Mouse (Mus musculus): ENCODE measurements around the gene Mmp9. TPM values are rescaled to one million over a fixed set of nuclear protein-coding genes. Genes with fewer than 3 reads are reported as not detected.

Gene Mmp9
- polyA plus RNA-seq, 1 experiment from 2014 or later = 0.33 TPM

GRCm38 (mm10) chr2:164948962-164949361 lies 8.4 kb downstream of the Mmp9 start:
- Histone ChIP-seq H3K9me3 (replicated peaks) (no peaks in the 10 kb centered on the region), H3K4me3 (peak overlapping the region; percentile 20; the same call in 1 of the 2 replicates), H3K36me3 (no peaks in the 10 kb centered on the region), H3K27me3 (ENCODE audit: low read depth, poor library complexity, severe bottlenecking) (peaks cover 80% of the 10 kb centered on the region), H3K4me1 (peaks cover 33% of the 10 kb centered on the region), H3K27ac (no peak overlapping the region)
- 7% methylated on average over 25 of the region's 25 CpGs for WGBS
- DNase-seq (ENCODE audit: low spot score) = no peak

GRCm38 (mm10) chr2:164950501-164950900 lies 9.9 kb downstream of the Mmp9 start:
- Histone ChIP-seq H3K36me3 (no peaks in the 10 kb centered on the region), H3K9me3 (replicated peaks) (no peaks in the 10 kb centered on the region), H3K4me3 (no peak overlapping the region), H3K4me1 (peaks cover 33% of the 10 kb centered on the region), H3K27me3 (ENCODE audit: low read depth, poor library complexity, severe bottlenecking) (peaks cover 90% of the 10 kb centered on the region), H3K27ac (no peak overlapping the region)
- WGBS = 28% methylated on average over 13 of the region's 13 CpGs
- DNase-seq (ENCODE audit: low spot score) = no peak

DNA sequence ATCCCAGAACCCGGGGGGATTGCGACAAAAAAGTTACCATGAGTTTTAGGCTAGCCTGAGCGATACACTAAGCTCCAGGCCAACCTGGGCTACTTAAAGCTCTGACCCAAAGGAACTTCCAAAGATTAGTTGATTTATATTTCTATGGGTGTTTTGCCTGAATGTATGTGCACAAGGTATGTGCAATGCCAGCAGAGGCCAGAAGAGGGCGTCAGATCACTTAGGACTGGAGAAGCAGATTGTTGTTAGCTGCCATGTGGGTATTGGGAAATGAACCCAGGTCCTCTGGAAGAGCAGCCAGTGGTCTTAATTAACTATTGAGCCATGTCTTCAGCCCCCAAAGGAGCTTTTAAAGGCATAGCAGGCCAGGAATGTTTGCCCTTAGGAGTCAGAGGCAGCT lies 11.2 kb downstream of the Mmp9 start:
- H3K9me3 ChIP-seq (replicated peaks) = no peaks in the 10 kb centered on the region
- 82% methylated on average over 4 of the region's 4 CpGs for WGBS
- peaks cover 33% of the 10 kb centered on the region for H3K4me1 ChIP-seq
- H3K36me3 ChIP-seq = no peaks in the 10 kb centered on the region
- no peak for DNase-seq (ENCODE audit: low spot score)
- H3K27me3 ChIP-seq (ENCODE audit: low read depth, poor library complexity, severe bottlenecking) = peaks cover 91% of the 10 kb centered on the region
- no peak overlapping the region for H3K27ac ChIP-seq
- H3K4me3 ChIP-seq = no peak overlapping the region

DNA sequence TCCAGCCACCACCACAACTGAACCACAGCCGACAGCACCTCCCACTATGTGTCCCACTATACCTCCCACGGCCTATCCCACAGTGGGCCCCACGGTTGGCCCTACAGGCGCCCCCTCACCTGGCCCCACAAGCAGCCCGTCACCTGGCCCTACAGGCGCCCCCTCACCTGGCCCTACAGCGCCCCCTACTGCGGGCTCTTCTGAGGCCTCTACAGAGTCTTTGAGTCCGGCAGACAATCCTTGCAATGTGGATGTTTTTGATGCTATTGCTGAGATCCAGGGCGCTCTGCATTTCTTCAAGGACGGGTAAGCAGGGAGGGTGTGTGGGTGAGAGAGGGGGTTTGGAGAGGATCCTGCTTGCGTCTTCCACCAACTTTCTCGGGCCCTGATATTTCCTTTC lies 11.9 kb downstream of the Mmp9 start:
- Histone ChIP-seq H3K4me3 (no peak overlapping the region), H3K9me3 (replicated peaks) (no peaks in the 10 kb centered on the region), H3K4me1 (peaks cover 33% of the 10 kb centered on the region), H3K27ac (no peak overlapping the region), H3K27me3 (ENCODE audit: low read depth, poor library complexity, severe bottlenecking) (peaks cover 90% of the 10 kb centered on the region), H3K36me3 (no peaks in the 10 kb centered on the region)
- WGBS = 43% methylated on average over 13 of the region's 13 CpGs
- no peak for DNase-seq (ENCODE audit: low spot score)

GRCm38 (mm10) chr2:164953224-164953623 lies 12.6 kb downstream of the Mmp9 start:
- WGBS = 2% methylated on average over 21 of the region's 21 CpGs
- no peak overlapping the region for H3K4me3 ChIP-seq
- H3K4me1 ChIP-seq = peaks cover 26% of the 10 kb centered on the region
- no peaks in the 10 kb centered on the region for H3K9me3 ChIP-seq (replicated peaks)
- H3K36me3 ChIP-seq = no peaks in the 10 kb centered on the region
- peak; percentile 92 for DNase-seq (ENCODE audit: low spot score)
- no peak overlapping the region for H3K27ac ChIP-seq
- peaks cover 83% of the 10 kb centered on the region for H3K27me3 ChIP-seq (ENCODE audit: low read depth, poor library complexity, severe bottlenecking)

DNA sequence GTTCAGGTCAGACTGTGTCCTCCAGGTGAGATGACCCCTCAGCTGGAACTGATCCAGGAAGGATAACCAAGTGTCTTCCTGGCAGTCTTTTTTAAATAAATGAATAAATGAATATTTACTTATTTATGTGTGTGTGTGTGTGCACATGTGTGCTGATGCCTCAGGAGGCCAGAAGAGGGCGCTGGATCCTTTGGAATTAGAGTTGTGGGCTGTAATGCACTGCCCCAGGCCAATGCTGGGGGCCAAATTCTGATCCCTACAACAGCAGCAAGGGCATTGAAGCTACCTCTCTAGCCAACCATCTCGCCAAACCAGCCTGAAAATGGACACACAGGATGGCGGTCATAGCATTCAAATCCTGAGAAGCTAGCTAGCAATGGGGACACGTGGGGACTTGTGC lies 15.1 kb downstream of the Mmp9 start:
- no peak for DNase-seq (ENCODE audit: low spot score)
- no peaks in the 10 kb centered on the region for H3K36me3 ChIP-seq
- WGBS = 74% methylated on average over 4 of the region's 4 CpGs
- no peak overlapping the region for H3K27ac ChIP-seq
- H3K4me3 ChIP-seq = no peak overlapping the region
- H3K9me3 ChIP-seq (replicated peaks) = no peaks in the 10 kb centered on the region
- H3K27me3 ChIP-seq (ENCODE audit: low read depth, poor library complexity, severe bottlenecking) = peaks cover 58% of the 10 kb centered on the region
- H3K4me1 ChIP-seq = peaks cover 17% of the 10 kb centered on the region

DNA sequence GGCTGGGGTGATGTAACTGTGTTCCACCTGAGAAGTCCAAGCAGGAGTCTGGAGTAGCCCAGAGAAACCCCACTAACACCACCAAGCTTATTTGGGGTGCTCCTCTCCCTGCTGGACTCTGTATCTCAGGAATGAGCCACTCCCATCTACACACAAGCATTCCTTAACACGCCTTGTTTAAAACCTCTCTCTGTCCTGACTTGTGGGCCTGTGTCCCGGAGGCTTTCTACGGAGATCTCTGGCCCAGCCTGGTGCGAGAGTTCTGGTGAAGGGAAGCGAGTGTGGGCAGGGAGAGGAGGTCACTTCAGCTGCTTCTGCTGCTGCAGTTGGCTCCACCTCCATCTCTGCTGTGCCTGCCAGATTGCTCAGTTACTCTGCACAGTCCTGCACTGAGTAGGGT lies 15.6 kb downstream of the Mmp9 start:
- WGBS = 60% methylated on average over 5 of the region's 5 CpGs
- DNase-seq (ENCODE audit: low spot score) = no peak
- Histone ChIP-seq H3K4me1 (peaks cover 22% of the 10 kb centered on the region), H3K9me3 (replicated peaks) (no peaks in the 10 kb centered on the region), H3K27ac (no peak overlapping the region), H3K36me3 (no peaks in the 10 kb centered on the region), H3K27me3 (ENCODE audit: low read depth, poor library complexity, severe bottlenecking) (peaks cover 53% of the 10 kb centered on the region), H3K4me3 (no peak overlapping the region)

DNA sequence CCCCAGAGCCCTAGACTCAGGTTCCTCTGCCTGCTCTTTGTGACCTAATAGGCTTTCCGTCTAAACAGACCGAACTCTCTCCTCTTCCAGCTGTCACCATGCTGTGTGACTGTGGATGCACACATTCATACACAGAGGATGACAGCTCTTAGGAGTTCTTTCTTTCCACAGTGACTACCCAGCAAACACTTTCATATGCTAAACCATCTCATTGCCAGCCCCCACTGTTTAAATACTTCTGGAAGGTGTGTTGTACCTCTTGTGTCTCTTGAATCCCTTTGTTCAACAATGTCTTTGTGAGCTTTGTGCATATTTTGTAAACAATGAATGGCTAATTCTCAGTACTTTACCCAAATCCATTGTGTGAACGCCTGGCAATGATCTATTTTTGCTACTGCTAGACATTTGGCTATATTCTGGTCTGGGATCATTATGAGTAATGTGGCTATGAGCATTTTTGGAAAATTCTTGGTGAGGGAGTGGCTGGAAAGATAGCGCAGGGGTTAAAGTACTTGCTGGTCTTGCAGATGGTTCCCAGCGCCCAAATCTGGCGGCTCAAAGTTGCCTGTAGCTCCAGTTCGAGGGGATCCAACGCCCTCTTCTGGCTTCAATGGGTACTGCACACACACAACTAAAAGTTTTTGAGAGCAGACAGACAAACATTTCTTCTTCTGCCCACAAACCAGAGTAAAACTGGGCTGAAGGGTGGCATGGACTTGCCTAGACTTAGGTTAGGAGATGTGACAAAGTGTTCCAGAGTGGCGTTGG lies 17.2 kb downstream of the Mmp9 start:
- H3K4me1 ChIP-seq = peaks cover 29% of the 10 kb centered on the region
- H3K27me3 ChIP-seq (ENCODE audit: low read depth, poor library complexity, severe bottlenecking) = peaks cover 44% of the 10 kb centered on the region
- H3K4me3 ChIP-seq = no peak overlapping the region
- H3K36me3 ChIP-seq = no peaks in the 10 kb centered on the region
- DNase-seq (ENCODE audit: low spot score) = no peak
- H3K27ac ChIP-seq = no peak overlapping the region
- no peaks in the 10 kb centered on the region for H3K9me3 ChIP-seq (replicated peaks)
- WGBS = 76% methylated on average over 9 of the region's 9 CpGs

GRCm38 (mm10) chr2:164960716-164961441 lies 20.3 kb downstream of the Mmp9 start, which contains the start of gene Slc12a5:
Gene Slc12a5 (plus strand): TSS chr2:164960802.
- no peaks in the 10 kb centered on the region for H3K9me3 ChIP-seq (replicated peaks)
- DNase-seq (ENCODE audit: low spot score) = peak; percentile 90
- WGBS = under 1% methylated on average over 53 of the region's 54 CpGs
- H3K36me3 ChIP-seq = no peaks in the 10 kb centered on the region
- H3K4me3 ChIP-seq = peak within 1 kb of the TSS; percentile 73
- H3K27me3 ChIP-seq (ENCODE audit: low read depth, poor library complexity, severe bottlenecking) = peaks cover 50% of the 10 kb centered on the region
- H3K4me1 ChIP-seq = peaks cover 21% of the 10 kb centered on the region
- peak within 1 kb of the TSS; percentile 87 for H3K27ac ChIP-seq

DNA sequence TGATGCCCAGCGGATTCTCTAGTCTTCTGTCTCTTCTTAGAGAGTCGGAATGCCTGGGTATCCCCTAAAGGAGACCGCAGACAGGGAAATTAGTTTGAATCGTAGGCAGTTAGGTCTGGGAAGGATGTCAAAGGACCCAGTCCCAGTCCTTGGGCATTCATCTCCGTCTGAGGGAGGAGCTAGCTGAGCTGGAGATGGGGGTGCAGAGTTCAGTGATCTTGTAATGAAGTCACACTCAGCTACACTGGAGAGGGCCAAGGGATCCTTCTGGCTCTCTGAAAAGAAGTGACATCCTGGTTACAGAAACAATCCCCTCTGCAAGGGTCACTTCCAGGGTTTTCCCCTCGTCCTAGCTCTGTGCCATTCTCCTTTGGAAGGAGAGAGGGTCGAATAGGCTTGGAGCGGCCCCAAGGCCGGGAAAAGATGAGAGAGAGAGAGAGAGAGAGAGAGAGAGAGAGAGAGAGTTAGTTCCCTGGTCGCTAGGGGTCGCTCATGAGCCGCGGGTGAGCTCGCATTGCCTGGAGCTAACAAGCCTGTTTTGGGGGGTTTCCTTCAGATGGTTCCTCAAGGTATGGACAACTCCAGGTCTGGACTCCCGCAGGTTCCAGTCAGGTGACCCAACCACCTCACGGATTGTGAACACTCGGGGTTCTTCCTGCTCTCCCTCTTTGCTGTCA lies 21.1 kb downstream of the Mmp9 start:
- no peak overlapping the region for H3K27ac ChIP-seq
- H3K4me1 ChIP-seq = peaks cover 21% of the 10 kb centered on the region
- peak overlapping the region; percentile 73 for H3K4me3 ChIP-seq
- 11% methylated on average over 17 of the region's 17 CpGs for WGBS
- H3K27me3 ChIP-seq (ENCODE audit: low read depth, poor library complexity, severe bottlenecking) = peaks cover 52% of the 10 kb centered on the region
- H3K36me3 ChIP-seq = no peaks in the 10 kb centered on the region
- no peaks in the 10 kb centered on the region for H3K9me3 ChIP-seq (replicated peaks)
- peak; percentile 83 for DNase-seq (ENCODE audit: low spot score)

DNA sequence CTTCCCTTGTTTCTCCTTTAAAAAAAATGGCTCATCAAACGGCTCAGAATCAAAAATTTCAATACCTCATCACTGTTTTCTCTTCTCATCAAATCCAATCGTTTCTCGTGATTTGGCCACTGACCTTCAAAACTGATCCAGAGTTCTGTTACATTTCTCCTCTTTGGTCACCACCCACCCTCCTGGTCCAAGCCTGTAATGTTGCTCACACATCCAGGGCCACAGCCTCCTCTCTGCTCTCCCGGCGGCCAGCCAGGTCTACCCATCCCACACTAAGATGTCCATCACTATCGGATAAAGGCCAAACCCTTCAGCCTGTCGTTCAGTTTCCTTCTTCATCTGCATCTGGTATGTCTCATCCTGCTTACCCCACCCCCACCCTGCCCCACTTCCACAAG lies 21.6 kb downstream of the Mmp9 start:
- H3K36me3 ChIP-seq = no peaks in the 10 kb centered on the region
- WGBS = 51% methylated on average over 7 of the region's 7 CpGs
- H3K27me3 ChIP-seq (ENCODE audit: low read depth, poor library complexity, severe bottlenecking) = peaks cover 52% of the 10 kb centered on the region
- peaks cover 21% of the 10 kb centered on the region for H3K4me1 ChIP-seq
- no peaks in the 10 kb centered on the region for H3K9me3 ChIP-seq (replicated peaks)
- DNase-seq (ENCODE audit: low spot score) = no peak
- no peak overlapping the region for H3K27ac ChIP-seq
- H3K4me3 ChIP-seq = no peak overlapping the region

- no peak overlapping the region for H3K4me3 ChIP-seq
- H3K27me3 ChIP-seq (ENCODE audit: low read depth, poor library complexity, severe bottlenecking) = peaks cover 72% of the 10 kb centered on the region
- H3K27ac ChIP-seq = no peak overlapping the region
- 50% methylated on average over 9 of the region's 9 CpGs for WGBS
- DNase-seq (ENCODE audit: low spot score) = no peak
- peaks cover 37% of the 10 kb centered on the region for H3K4me1 ChIP-seq
- H3K9me3 ChIP-seq (replicated peaks) = no peaks in the 10 kb centered on the region
- H3K36me3 ChIP-seq = no peaks in the 10 kb centered on the region
Observed at GRCm38 (mm10) chr2:164964242-164964894, 23.8 kb downstream of the Mmp9 start.

All from limb, embryonic 10.5 days (tissue).